Mouse (Mus musculus): ENCODE measurements around the gene Sag. TPM values are rescaled to one million over a fixed set of nuclear protein-coding genes. Genes with fewer than 3 reads are reported as not detected.

Gene Sag
- total RNA-seq, 2 experiments from 2014 or later = 0.20 to 0.39 TPM

GRCm38 (mm10) chr1:87852081-87852790 is 48.8 kb downstream of the Sag start:
- intact Hi-C loops (cut with DNase I) = loop anchor here (2.0 to 5.0 kb wide), 2 partner anchors 25 to 60 kb away; no protein-coding TSS in a partner anchor
- no peak for DNase-seq (ENCODE audit: low spot score)

- peak; percentile 43 for DNase-seq (ENCODE audit: low spot score)
- intact Hi-C loops (cut with DNase I) = loop anchor here (2.0 to 5.0 kb wide), 2 partner anchors 26 to 59 kb away; no protein-coding TSS in a partner anchor
Observed at GRCm38 (mm10) chr1:87852892-87853600, 49.6 kb downstream of the Sag start, which contains the start of gene Dgkd. Gene Dgkd (plus strand): TSS chr1:87853287.

- intact Hi-C loops (cut with DNase I) = loop anchor here (2.0 to 5.0 kb wide), 3 partner anchors 25 to 59 kb away; no protein-coding TSS in a partner anchor
- no peak for DNase-seq (ENCODE audit: low spot score)
Observed at GRCm38 (mm10) chr1:87853601-87854361, 50.3 kb downstream of the Sag start.

- no peak for DNase-seq (ENCODE audit: low spot score)
- intact Hi-C loops (cut with DNase I) = loop anchor here (2.0 to 5.0 kb wide), 2 partner anchors 24 to 58 kb away; no protein-coding TSS in a partner anchor
Observed at GRCm38 (mm10) chr1:87854411-87854810, 50.9 kb downstream of the Sag start.

GRCm38 (mm10) chr1:87854851-87855251 is 51.4 kb downstream of the Sag start:
- intact Hi-C loops (cut with DNase I) = loop anchor here (2.0 to 5.0 kb wide), 2 partner anchors 24 to 57 kb away; no protein-coding TSS in a partner anchor

GRCm38 (mm10) chr1:87855522-87855921 is 52.0 kb downstream of the Sag start:
- intact Hi-C loops (cut with DNase I) = loop anchor here (2.0 kb wide), 1 partner anchor 23 kb away; no protein-coding TSS in a partner anchor

More at GRCm38 (mm10) chr1:87854851-87855251, 51.4 kb downstream of the Sag start:
- DNase-seq (ENCODE audit: low spot score) = no peak

GRCm38 (mm10) chr1:87856823-87857222 is 53.3 kb downstream of the Sag start:
- no peak for DNase-seq (ENCODE audit: low spot score)
- intact Hi-C loops (cut with DNase I) = no loop called here

More at GRCm38 (mm10) chr1:87855522-87855921, 52.0 kb downstream of the Sag start:
- DNase-seq (ENCODE audit: low spot score) = no peak

GRCm38 (mm10) chr1:87858031-87858430 is 54.6 kb downstream of the Sag start:
- intact Hi-C loops (cut with DNase I) = no loop called here
- DNase-seq (ENCODE audit: low spot score) = no peak

- intact Hi-C loops (cut with DNase I) = no loop called here
Observed at GRCm38 (mm10) chr1:87858529-87858928, 55.0 kb downstream of the Sag start.

GRCm38 (mm10) chr1:87863602-87864001 is 60.1 kb downstream of the Sag start:
- DNase-seq (ENCODE audit: low spot score) = no peak
- intact Hi-C loops (cut with DNase I) = no loop called here

More at GRCm38 (mm10) chr1:87858529-87858928, 55.0 kb downstream of the Sag start:
- DNase-seq (ENCODE audit: low spot score) = no peak

- no peak for DNase-seq (ENCODE audit: low spot score)
- intact Hi-C loops (cut with DNase I) = no loop called here
Observed at GRCm38 (mm10) chr1:87864889-87865288, 61.4 kb downstream of the Sag start.

GRCm38 (mm10) chr1:87866672-87867071 is 63.2 kb downstream of the Sag start:
- intact Hi-C loops (cut with DNase I) = no loop called here

GRCm38 (mm10) chr1:87871546-87871945 is 68.1 kb downstream of the Sag start:
- no peak for DNase-seq (ENCODE audit: low spot score)
- intact Hi-C loops (cut with DNase I) = no loop called here

More at GRCm38 (mm10) chr1:87866672-87867071, 63.2 kb downstream of the Sag start:
- DNase-seq (ENCODE audit: low spot score) = no peak

- intact Hi-C loops (cut with DNase I) = no loop called here
- DNase-seq (ENCODE audit: low spot score) = no peak
Observed at GRCm38 (mm10) chr1:87873081-87873480, 69.6 kb downstream of the Sag start.

GRCm38 (mm10) chr1:87876065-87876464 is 72.6 kb downstream of the Sag start:
- intact Hi-C loops (cut with DNase I) = no loop called here
- DNase-seq (ENCODE audit: low spot score) = no peak

- DNase-seq (ENCODE audit: low spot score) = no peak
Observed at GRCm38 (mm10) chr1:87877552-87878283, 74.2 kb downstream of the Sag start.

GRCm38 (mm10) chr1:87879034-87879433 is 75.6 kb downstream of the Sag start:
- no peak for DNase-seq (ENCODE audit: low spot score)
- intact Hi-C loops (cut with DNase I) = loop anchor here (2.0 kb wide), 1 partner anchor 24 kb away; no protein-coding TSS in a partner anchor

More at GRCm38 (mm10) chr1:87877552-87878283, 74.2 kb downstream of the Sag start:
- intact Hi-C loops (cut with DNase I) = loop anchor here (2.0 kb wide), 1 partner anchor 23 kb away; no protein-coding TSS in a partner anchor

GRCm38 (mm10) chr1:87879494-87880325 is 76.2 kb downstream of the Sag start:
- peak; percentile 70 for DNase-seq (ENCODE audit: low spot score)
- intact Hi-C loops (cut with DNase I) = loop anchor here (2.0 kb wide), 1 partner anchor 25 kb away; no protein-coding TSS in a partner anchor

Data from heart, postnatal 25 days (tissue).